Mouse (Mus musculus): ENCODE measurements around the gene A530084C06Rik.

A530084C06Rik gene

GRCm38 (mm10) chr13:31543021-31543420, 16.1 kb downstream of the A530084C06Rik start:
- no peak for DNase-seq (ENCODE audit: low read depth, low spot score)

- no peak for DNase-seq (ENCODE audit: low read depth, low spot score)
Measured at GRCm38 (mm10) chr13:31534726-31535125, 24.4 kb downstream of the A530084C06Rik start.

- no peak for DNase-seq (ENCODE audit: low read depth, low spot score)
Measured at GRCm38 (mm10) chr13:31531651-31532061, 27.5 kb downstream of the A530084C06Rik start.

GRCm38 (mm10) chr13:31531186-31531585, 27.9 kb downstream of the A530084C06Rik start:
- DNase-seq (ENCODE audit: low read depth, low spot score): no peak

- no peak for DNase-seq (ENCODE audit: low read depth, low spot score)
Measured at GRCm38 (mm10) chr13:31524976-31525375, 34.2 kb downstream of the A530084C06Rik start.

- no peak for DNase-seq (ENCODE audit: low read depth, low spot score)
Measured at GRCm38 (mm10) chr13:31518971-31519370, 40.2 kb downstream of the A530084C06Rik start.

- DNase-seq (ENCODE audit: low read depth, low spot score): no peak
Measured at GRCm38 (mm10) chr13:31518411-31518886, 40.7 kb downstream of the A530084C06Rik start.

GRCm38 (mm10) chr13:31515261-31515660, 43.9 kb downstream of the A530084C06Rik start:
- no peak for DNase-seq (ENCODE audit: low read depth, low spot score)

GRCm38 (mm10) chr13:31506494-31507167, 52.5 kb downstream of the A530084C06Rik start:
- DNase-seq (ENCODE audit: low read depth, low spot score): no peak

All from retina, adult 2 months (tissue).